Mouse (Mus musculus) neural tube, embryonic 10.5 days (tissue): ENCODE data around the gene Nde1.
A peak's percentile ranks its signal among the peaks of the same experiment; 100 is the strongest.

Source experiments
- DNase-seq: peaks from one replicate; pipeline ENCODE4 v3.0.0-alpha.2; 2017; ENCODE audit warnings: low spot score; ENCODE audit errors: extremely low spot score

Nde1 gene

GRCm38 (mm10) chr16:14160941-14161340 lies 2.1 kb upstream of the Nde1 start:
- DNase-seq = no peak

- no peak for DNase-seq
Measured at GRCm38 (mm10) chr16:14163731-14164130, 656 bp downstream of the Nde1 start.

DNA sequence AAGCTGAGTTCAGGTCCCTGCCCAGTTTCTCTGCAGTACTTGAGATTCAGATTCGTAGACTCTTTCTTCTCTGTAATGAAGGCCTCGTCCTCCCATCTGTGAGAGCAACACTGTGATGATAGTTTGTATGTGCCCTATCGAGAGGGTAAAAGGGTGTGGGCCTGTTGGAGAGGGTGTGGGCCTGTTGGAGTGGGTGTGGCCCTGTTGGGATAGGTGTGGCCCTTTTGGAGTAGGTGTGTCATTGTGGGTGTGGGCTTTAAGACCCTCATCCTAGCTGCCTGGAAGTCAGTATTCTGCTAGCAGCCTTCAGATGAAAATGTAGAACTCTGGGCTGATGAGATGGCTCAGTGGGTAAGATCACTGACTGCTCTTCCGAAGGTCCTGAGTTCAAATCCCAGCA lies 3.4 kb downstream of the Nde1 start:
- DNase-seq = no peak

GRCm38 (mm10) chr16:14169706-14170105 lies 6.6 kb downstream of the Nde1 start:
- DNase-seq = no peak

GRCm38 (mm10) chr16:14178041-14178440 lies 15.0 kb downstream of the Nde1 start:
- no peak for DNase-seq

DNA sequence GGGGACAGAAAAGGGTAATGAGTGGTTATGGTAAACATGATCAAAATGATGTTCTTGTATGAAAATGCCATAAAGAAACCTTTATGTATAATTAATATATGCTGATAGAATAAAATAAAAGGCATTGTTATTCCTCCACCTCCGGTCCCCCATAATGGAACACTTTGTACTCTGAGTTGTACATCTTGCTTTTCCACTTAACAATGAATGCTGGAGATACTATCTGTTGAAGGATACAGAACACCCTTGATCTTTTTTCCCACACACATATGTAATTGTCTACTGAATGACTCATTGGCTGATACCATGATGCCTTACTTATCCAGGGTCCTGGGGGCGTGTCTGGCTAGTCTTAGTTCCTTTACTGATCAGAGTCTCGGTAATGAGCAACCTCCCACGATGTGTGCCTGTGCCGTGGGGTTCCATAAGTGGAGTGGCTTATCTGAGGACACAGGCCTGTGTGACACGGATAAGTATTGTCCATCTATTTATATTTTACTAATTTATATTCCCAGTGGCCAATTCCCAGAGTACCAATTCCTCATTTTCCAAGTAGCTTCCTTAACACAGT lies 17.2 kb downstream of the Nde1 start:
- no peak for DNase-seq

DNA sequence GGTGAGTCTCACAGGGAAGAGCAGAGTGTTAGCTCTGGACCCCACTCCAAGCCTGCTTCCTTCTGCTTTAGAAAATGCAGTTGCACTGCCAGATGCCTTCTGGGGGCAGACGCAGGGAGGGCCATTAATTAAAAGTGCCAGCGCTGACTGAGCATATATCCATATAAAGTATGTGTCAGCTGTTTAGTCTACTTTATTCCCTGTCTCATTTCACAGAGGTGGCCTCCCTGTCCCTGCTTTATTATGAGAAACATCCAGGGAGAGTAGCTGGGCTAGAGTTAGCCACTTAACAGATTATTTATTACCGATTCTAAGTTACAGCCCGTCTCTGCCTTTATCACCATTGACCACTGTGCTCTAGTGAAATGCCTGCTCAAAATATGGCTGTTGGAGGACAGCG lies 19.3 kb downstream of the Nde1 start:
- DNase-seq = no peak

DNA sequence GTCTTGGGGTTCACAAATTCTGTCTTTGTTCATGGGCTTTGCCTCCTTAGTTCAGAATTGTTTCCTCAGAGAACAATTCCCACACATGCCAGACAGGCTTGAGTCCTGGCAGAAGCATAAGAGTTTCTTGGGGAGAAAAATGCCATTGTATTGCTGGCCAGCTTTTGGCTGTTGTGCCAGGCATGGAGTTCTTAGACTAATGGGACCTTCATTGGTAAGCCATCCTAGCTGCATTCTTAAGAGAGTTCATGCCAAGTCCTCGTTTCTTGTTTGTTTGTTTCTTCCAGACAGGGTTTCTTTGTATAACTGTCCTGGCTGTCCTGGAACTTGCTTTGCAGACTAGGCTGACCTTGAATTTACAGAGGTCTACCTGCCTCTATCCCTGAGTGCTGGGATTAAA lies 20.8 kb downstream of the Nde1 start:
- DNase-seq = no peak

GRCm38 (mm10) chr16:14185516-14185915 lies 22.4 kb downstream of the Nde1 start:
- no peak for DNase-seq

DNA sequence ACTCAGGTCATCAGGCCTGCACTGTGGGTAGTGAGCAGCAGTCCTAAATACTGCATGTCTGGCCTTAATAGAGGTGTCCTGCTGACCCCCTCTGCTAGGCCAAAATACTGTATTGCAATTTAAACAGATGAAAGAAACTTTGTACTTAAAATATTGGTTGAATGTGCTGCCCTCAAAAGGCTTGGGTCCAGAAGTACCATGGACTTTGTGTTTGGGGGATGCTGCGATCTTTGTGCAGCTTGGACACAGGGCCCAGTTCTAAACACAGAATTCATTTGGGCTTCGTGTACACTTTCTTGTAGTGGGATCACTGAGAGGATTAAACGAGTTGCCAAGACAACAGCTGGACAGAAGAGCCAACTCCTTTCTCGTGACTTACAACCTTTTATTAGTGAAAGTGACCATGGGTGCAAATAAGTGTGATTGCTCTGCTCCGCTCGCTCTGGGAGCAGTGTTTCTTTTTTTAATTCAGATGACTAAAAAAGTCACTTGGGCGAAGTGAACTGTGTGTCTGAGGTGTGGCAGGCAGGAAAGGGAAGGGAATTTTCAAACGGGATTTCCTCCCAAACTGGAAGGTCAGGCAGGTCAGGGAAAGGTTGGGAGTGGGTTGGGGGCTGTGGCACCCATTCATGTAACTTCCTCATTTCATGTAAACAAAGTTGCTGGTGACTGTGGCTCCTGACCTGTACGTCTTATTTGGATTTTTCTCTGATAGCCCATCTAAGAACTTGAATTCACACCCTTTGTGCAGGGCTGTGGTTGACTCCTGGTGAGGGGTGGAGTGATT lies 31.3 kb downstream of the Nde1 start:
- DNase-seq = no peak

DNA sequence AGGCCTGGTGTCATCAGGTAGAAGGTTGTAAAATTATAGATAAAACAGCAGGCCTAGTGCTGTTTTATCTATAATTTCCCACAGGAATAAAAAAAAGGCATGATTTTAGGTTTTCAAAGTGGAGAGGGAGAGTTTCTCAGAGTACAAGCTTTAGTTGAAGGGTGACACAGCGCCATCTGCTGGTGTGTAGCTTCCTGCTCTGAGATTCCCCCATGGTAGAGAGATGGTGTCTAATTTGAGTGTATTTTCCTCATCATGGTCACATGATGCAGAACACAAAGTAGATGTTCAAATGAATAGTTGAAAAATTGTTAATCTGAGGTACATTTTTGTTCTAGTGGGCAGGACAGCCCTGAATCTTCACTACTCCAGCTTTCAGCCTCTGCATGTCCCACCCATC lies 32.4 kb downstream of the Nde1 start:
- DNase-seq = peak; percentile 17

GRCm38 (mm10) chr16:14198798-14199197 lies 35.7 kb downstream of the Nde1 start:
- DNase-seq = no peak

DNA sequence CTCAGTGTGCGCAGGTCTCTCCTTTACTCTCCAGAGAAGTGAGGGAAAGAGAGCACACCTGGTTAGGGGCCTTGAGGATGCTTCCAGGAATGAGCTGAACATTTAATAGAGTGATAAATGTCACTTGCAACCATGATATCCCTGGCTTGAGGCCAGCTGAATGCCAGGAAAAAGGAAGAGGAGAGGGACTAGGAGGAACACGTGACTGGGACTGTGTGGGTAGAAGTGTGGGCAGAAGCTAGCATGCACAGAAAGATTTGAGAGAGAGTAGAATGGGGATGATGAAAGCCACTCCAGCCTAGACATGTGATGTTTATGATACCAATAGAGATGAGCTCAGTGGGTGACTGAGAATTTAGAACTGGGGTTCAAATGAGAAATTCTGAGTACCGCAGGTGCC lies 52.1 kb downstream of the Nde1 start:
- no peak for DNase-seq

DNA sequence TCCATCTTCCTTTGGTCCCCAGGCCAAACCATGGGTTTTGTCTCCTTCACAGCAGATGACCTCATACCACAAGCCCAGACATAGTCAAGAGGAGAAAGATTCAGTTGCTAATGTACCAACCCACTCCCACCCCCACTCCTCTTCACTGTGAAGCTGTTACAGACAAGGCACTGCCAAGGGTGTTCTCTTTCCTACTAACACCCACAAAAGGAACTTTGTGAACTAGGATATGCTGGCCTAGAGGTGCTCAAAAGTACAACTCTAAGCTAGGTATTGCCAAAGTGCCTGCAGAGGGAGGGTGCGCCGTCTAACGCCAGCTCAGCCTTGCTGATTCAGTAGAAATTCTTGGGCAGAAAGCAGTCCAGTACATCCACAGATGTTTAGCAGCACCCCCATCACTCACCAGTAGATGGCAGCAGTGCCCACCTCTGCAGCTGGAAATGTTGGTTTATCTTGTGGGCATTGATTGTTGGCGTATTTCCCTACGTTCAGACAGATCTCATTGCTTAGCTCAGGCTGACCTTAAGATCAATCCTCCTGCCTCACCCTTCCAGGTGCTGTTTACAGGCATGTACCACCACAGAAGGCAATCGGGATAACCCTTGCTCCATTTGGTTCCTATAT lies 74.1 kb downstream of the Nde1 start:
- peak; percentile 81 for DNase-seq

DNA sequence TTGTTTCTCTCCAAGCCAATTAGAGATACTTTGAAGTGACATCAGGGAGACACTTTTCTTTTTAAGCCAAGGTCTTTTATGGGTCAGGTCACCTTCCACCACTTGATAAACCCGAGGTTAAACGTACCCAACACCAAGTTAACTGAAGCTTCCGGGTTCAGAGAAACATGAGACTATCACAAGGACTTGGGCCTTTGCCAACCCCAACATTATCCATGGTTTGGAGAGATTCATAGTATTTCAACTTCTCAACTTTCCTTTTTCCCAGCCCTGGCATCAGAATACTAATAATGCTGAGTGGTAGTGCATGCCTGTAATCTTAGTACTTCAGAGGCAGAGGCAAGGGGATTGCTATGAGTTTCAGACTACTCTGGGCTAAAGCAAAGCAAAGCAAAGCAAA lies 79.0 kb downstream of the Nde1 start:
- no peak for DNase-seq
